Mouse (Mus musculus) heart, adult 2 months (tissue): ENCODE measurements around the gene Shmt1. TPM values are rescaled to one million over a fixed set of nuclear protein-coding genes. Genes with fewer than 3 reads are reported as not detected.

Experiments
- DNase-seq, 2 experiments: peaks; one replicate each; pipeline ENCODE4 v3.0.0; 2021
- H3K27ac ChIP-seq: fragments of 200-600 bp; 2 replicates; pipeline ENCODE4 v1.8.1; 2022
- H3K27me3 ChIP-seq: fragments of 200-500 bp; 2 replicates; pipeline ENCODE4 v1.6.1; 2012; ENCODE audit warnings: mild to moderate bottlenecking, low read length, inconsistent platforms, mixed read lengths; ENCODE audit not compliant: control insufficient read depth, insufficient read depth
- H3K36me3 ChIP-seq: fragments of 200-500 bp; 2 replicates; pipeline ENCODE4 v1.6.1; 2012; ENCODE audit warnings: low read length, inconsistent platforms; ENCODE audit not compliant: control insufficient read depth, insufficient read depth
- H3K4me1 ChIP-seq: fragments of 200-500 bp; 2 replicates; pipeline ENCODE4 v1.6.1; 2011; ENCODE audit warnings: low read length; ENCODE audit not compliant: control insufficient read depth, insufficient read depth
- H3K4me3 ChIP-seq: fragments of 200-600 bp; 2 replicates; pipeline ENCODE4 v1.8.1; 2022
- H3K79me2 ChIP-seq: fragments of 200-500 bp; replicated peaks from 2 replicates; pipeline ENCODE4 v1.6.1; 2012; ENCODE audit warnings: mild to moderate bottlenecking, inconsistent platforms, low read length, moderate library complexity, mixed read lengths; ENCODE audit not compliant: control insufficient read depth, insufficient read depth
- H3K9ac ChIP-seq: fragments of 200-500 bp; 2 replicates; pipeline ENCODE4 v1.6.1; 2012; ENCODE audit warnings: low read depth, mild to moderate bottlenecking, control low read depth, inconsistent platforms, low read length, mixed read lengths
- CTCF ChIP-seq: fragments of 200-600 bp; IDR thresholded peaks from 2 replicates; pipeline ENCODE4 v1.8.1; 2022; ENCODE audit warnings: antibody characterized with exemption, mild to moderate bottlenecking, moderate library complexity
- EP300 ChIP-seq: fragments of 200-500 bp; IDR thresholded peaks from 2 replicates; pipeline ENCODE4 v1.6.1; 2011; ENCODE audit warnings: low read depth, low read length, control low read depth; ENCODE audit not compliant: insufficient read depth
- POLR2A ChIP-seq: fragments of 200-500 bp; IDR thresholded peaks from 2 replicates; pipeline ENCODE4 v1.6.1; 2011; ENCODE audit warnings: mild to moderate bottlenecking, low read depth, low read length, control low read depth; ENCODE audit not compliant: insufficient read depth
- WGBS: fragments of 180-500 bp; shearing (Covaris S2); methylation state at CpG from one replicate; pipeline ENCODE4 v1.1.7; 2018; 5-methylcytosine and 5-hydroxymethylcytosine counted together
- intact Hi-C: fragments of 180-260 bp; cut with DNase I; formaldehyde crosslinking; loops from one replicate; pipeline ENCODE4 v1.15.1; 2025
- polyA plus RNA-seq: library from polyadenylated mRNA; depleted of rRNA; stranded (reverse); fragments of >200 nt; gene quantifications from 2 replicates; pipeline ENCODE4 v1.2.3, GENCODE M21; 2012
- total RNA-seq, 2 experiments: library from RNA; stranded (reverse); gene quantifications; 2 replicates each; pipeline ENCODE4 v1.2.3; 2021

Shmt1 gene
- total and polyA plus RNA-seq, 3 experiments = 7.4 to 10.5 (median 8.4) TPM

- Histone ChIP-seq H3K27ac (no peak overlapping the region), H3K4me1 (peaks cover 19% of the 10 kb centered on the region), H3K4me3 (no peak overlapping the region), H3K27me3 (no peaks in the 10 kb centered on the region), H3K36me3 (peaks cover 8% of the 10 kb centered on the region; the same call in 1 of the 2 replicates), H3K9ac (no peak overlapping the region), H3K79me2 (peaks cover 3% of the 10 kb centered on the region)
- 58% methylated on average over 1 of the region's 1 CpGs for WGBS
- no peak for DNase-seq
- intact Hi-C loops = no loop called here
- TF ChIP-seq POLR2A (no peak), EP300 (no peak), CTCF (no peak)
Observed at GRCm38 (mm10) chr11:60774841-60775240, 36.7 kb downstream of the Shmt1 start.

GRCm38 (mm10) chr11:60774158-60774689 is 37.3 kb downstream of the Shmt1 start:
- 83% methylated on average over 3 of the region's 3 CpGs for WGBS
- no peak for TF ChIP-seq POLR2A
- no peak for TF ChIP-seq EP300
- no peak for TF ChIP-seq CTCF
- H3K79me2 ChIP-seq = peaks cover 3% of the 10 kb centered on the region
- H3K36me3 ChIP-seq = peaks cover 8% of the 10 kb centered on the region; the same call in 1 of the 2 replicates
- H3K27ac ChIP-seq = no peak overlapping the region
- intact Hi-C loops = no loop called here
- no peaks in the 10 kb centered on the region for H3K27me3 ChIP-seq
- DNase-seq = no peak
- peaks cover 12% of the 10 kb centered on the region for H3K4me1 ChIP-seq
- H3K4me3 ChIP-seq = no peak overlapping the region
- no peak overlapping the region for H3K9ac ChIP-seq

- Histone ChIP-seq H3K4me1 (peaks cover 3% of the 10 kb centered on the region; the same call in 1 of the 2 replicates), H3K79me2 (peaks cover 3% of the 10 kb centered on the region; the same call in 1 of the 2 replicates), H3K27ac (no peak overlapping the region), H3K36me3 (no peaks in the 10 kb centered on the region), H3K27me3 (no peaks in the 10 kb centered on the region), H3K9ac (no peak overlapping the region), H3K4me3 (no peak overlapping the region)
- intact Hi-C loops = no loop called here
- no peak for TF ChIP-seq POLR2A
- 0 out of 2 replicates have a peak, but pooled peaks have one; percentile 6 for TF ChIP-seq CTCF
- 85% methylated on average over 4 of the region's 4 CpGs for WGBS
- no peak for DNase-seq
Observed at GRCm38 (mm10) chr11:60772161-60772560, 39.4 kb downstream of the Shmt1 start.

- Histone ChIP-seq H3K9ac (no peak overlapping the region), H3K79me2 (peaks cover 3% of the 10 kb centered on the region; the same call in 1 of the 2 replicates), H3K4me1 (no peaks in the 10 kb centered on the region; the same call in 1 of the 2 replicates), H3K36me3 (no peaks in the 10 kb centered on the region), H3K27me3 (no peaks in the 10 kb centered on the region), H3K4me3 (no peak overlapping the region), H3K27ac (no peak overlapping the region)
- TF ChIP-seq POLR2A = no peak
- no peak for TF ChIP-seq CTCF
- no peak for TF ChIP-seq EP300
- 88% methylated on average over 3 of the region's 3 CpGs for WGBS
- intact Hi-C loops = no loop called here
- no peak for DNase-seq
Observed at GRCm38 (mm10) chr11:60770776-60771175, 40.7 kb downstream of the Shmt1 start.

GRCm38 (mm10) chr11:60769322-60769721 is 42.2 kb downstream of the Shmt1 start:
- Histone ChIP-seq H3K9ac (no peak overlapping the region), H3K4me3 (no peak overlapping the region), H3K79me2 (peaks cover 4% of the 10 kb centered on the region; the same call in 1 of the 2 replicates), H3K27ac (no peak overlapping the region), H3K4me1 (no peaks in the 10 kb centered on the region; the same call in 1 of the 2 replicates), H3K27me3 (no peaks in the 10 kb centered on the region), H3K36me3 (no peaks in the 10 kb centered on the region)
- no peak for TF ChIP-seq EP300
- no peak for TF ChIP-seq CTCF
- no peak for TF ChIP-seq POLR2A
- DNase-seq = no peak
- 72% methylated on average over 2 of the region's 2 CpGs for WGBS
- intact Hi-C loops = no loop called here

GRCm38 (mm10) chr11:60766969-60767368 is 44.5 kb downstream of the Shmt1 start:
- Histone ChIP-seq H3K27me3 (no peaks in the 10 kb centered on the region), H3K4me1 (no peaks in the 10 kb centered on the region; the same call in 1 of the 2 replicates), H3K9ac (no peak overlapping the region), H3K27ac (no peak overlapping the region), H3K36me3 (no peaks in the 10 kb centered on the region), H3K79me2 (peaks cover 4% of the 10 kb centered on the region; the same call in 1 of the 2 replicates), H3K4me3 (no peak overlapping the region)
- 69% methylated on average over 4 of the region's 4 CpGs for WGBS
- TF ChIP-seq CTCF = peak; percentile 10; the same call in 1 of the 2 replicates
- TF ChIP-seq EP300 = no peak
- intact Hi-C loops = no loop called here
- no peak for DNase-seq
